Mouse (Mus musculus): ENCODE data around the gene Elmo2. TPM values are rescaled to one million over a fixed set of nuclear protein-coding genes. Genes with fewer than 3 reads are reported as not detected.

Elmo2 gene
- total and polyA plus RNA-seq, 3 experiments, result 17.4 to 27.6 TPM; not detected in 1

GRCm38 (mm10) chr2:165318941-165319340, 7.3 kb downstream of the Elmo2 start:
- Histone ChIP-seq H3K4me1 (ENCODE audit: control insufficient read depth in 1 of 2, insufficient read depth in 2 of 2, low read length in 2 of 2) (peaks cover 39 to 64% of the 10 kb centered on the region in 2 experiments), H3K27ac (ENCODE audit: control insufficient read depth, low read depth, low read length) (no peak overlapping the region), H3K9me3 (replicated peaks; ENCODE audit: insufficient read depth, low read length) (no peaks in the 10 kb centered on the region), H3K36me3 (ENCODE audit: control insufficient read depth in 1 of 2, insufficient read depth in 2 of 2, low read length in 2 of 2) (peaks cover 0 to 51% of the 10 kb centered on the region in 2 experiments; a peak in 2 of 4 replicates), H3K4me3 (ENCODE audit: control insufficient read depth in 1 of 2, insufficient read depth in 1 of 2, low read depth in 2 of 2, low read length in 2 of 2) (no peak overlapping the region), H3K79me2 (ENCODE audit: control insufficient read depth, insufficient read depth, low read length, poor library complexity) (peaks cover 7% of the 10 kb centered on the region), H3K9ac (ENCODE audit: control insufficient read depth, low read depth, low read length, poor library complexity, severe bottlenecking) (no peak overlapping the region), H3K27me3 (ENCODE audit: control insufficient read depth in 1 of 2, insufficient read depth in 2 of 2, low read length in 2 of 2) (no peaks in the 10 kb centered on the region)
- no peak for DNase-seq (ENCODE audit: low read depth, low spot score)
- no peak for TF ChIP-seq UBTF (IDR thresholded peaks at IDR 0.05; ENCODE audit: borderline replicate concordance, insufficient read depth, low read depth, low read length)
- no peak for TF ChIP-seq ZKSCAN1 (IDR thresholded peaks at IDR 0.05; ENCODE audit: low read depth, low read length)
- no peak for TF ChIP-seq RAD21 (IDR thresholded peaks at IDR 0.05; ENCODE audit: low read depth, low read length)
- TF ChIP-seq NRF1 (IDR thresholded peaks at IDR 0.05; ENCODE audit: insufficient read depth, low read depth, low read length, poor library complexity, severe bottlenecking), result no peak
- no peak for TF ChIP-seq POLR2A (IDR thresholded peaks at IDR 0.05; ENCODE audit: control insufficient read depth in 1 of 2, insufficient read depth in 1 of 2, low read depth in 1 of 2, low read length in 2 of 2, poor library complexity in 1 of 2)
- TF ChIP-seq GATA1 (IDR thresholded peaks at IDR 0.05; ENCODE audit: low read depth, low read length), result no peak
- TF ChIP-seq CHD2 (IDR thresholded peaks at IDR 0.05; ENCODE audit: low read length), result no peak
- no peak for TF ChIP-seq KAT2A (conservative IDR thresholded peaks at IDR 0.05; ENCODE audit: low read depth, low read length)
- no peak for TF ChIP-seq USF2 (IDR thresholded peaks at IDR 0.05; ENCODE audit: borderline replicate concordance in 1 of 2, insufficient read depth in 1 of 2, low read depth in 1 of 2, low read length in 2 of 2)
- TF ChIP-seq ETS1 (IDR thresholded peaks at IDR 0.05; ENCODE audit: low read depth, low read length), result no peak
- TF ChIP-seq MYB (IDR thresholded peaks at IDR 0.05; ENCODE audit: low read depth, low read length), result no peak
- TF ChIP-seq MAX (IDR thresholded peaks at IDR 0.05; ENCODE audit: low read length), result no peak
- no peak for TF ChIP-seq MXI1 (IDR thresholded peaks at IDR 0.05; ENCODE audit: low read depth, low read length)
- no peak for TF ChIP-seq BHLHE40 (IDR thresholded peaks at IDR 0.05; ENCODE audit: borderline replicate concordance, low read depth, low read length)
- no peak for TF ChIP-seq ELF1 (IDR thresholded peaks at IDR 0.05; ENCODE audit: low read depth, low read length)
- TF ChIP-seq USF1 (IDR thresholded peaks at IDR 0.05; ENCODE audit: low read depth, low read length), result no peak
- no peak for TF ChIP-seq E2F4 (IDR thresholded peaks at IDR 0.05; ENCODE audit: borderline replicate concordance, low read depth, low read length)
- TF ChIP-seq RCOR1 (IDR thresholded peaks at IDR 0.05; ENCODE audit: low read depth, low read length), result no peak

- no peak overlapping the region for H3K4me3 ChIP-seq (ENCODE audit: control insufficient read depth in 1 of 2, insufficient read depth in 1 of 2, low read depth in 2 of 2, low read length in 2 of 2)
- H3K9me3 ChIP-seq (replicated peaks; ENCODE audit: insufficient read depth, low read length), result no peaks in the 10 kb centered on the region
- 0 out of 2 replicates have a peak overlapping the region, but pooled peaks have one; percentile 1 for H3K9ac ChIP-seq (ENCODE audit: control insufficient read depth, low read depth, low read length, poor library complexity, severe bottlenecking)
- TF ChIP-seq ZC3H11A (IDR thresholded peaks at IDR 0.05; ENCODE audit: low read depth, low read length) (no peak), SIN3A (IDR thresholded peaks at IDR 0.05; ENCODE audit: low read length) (peak; percentile 64), EP300 (IDR thresholded peaks at IDR 0.05; ENCODE audit: low read depth in 1 of 2, low read length in 2 of 2) (peak in 1 of 2 experiments; percentile 42; a peak in 2 of 4 replicates), GATA1 (IDR thresholded peaks at IDR 0.05; ENCODE audit: low read depth, low read length) (peak; percentile 62), JUND (IDR thresholded peaks at IDR 0.05; ENCODE audit: low read depth, low read length) (no peak), TCF12 (IDR thresholded peaks at IDR 0.05; ENCODE audit: low read depth, low read length) (0 out of 2 replicates have a peak, but pooled peaks have one; percentile 17), MXI1 (IDR thresholded peaks at IDR 0.05; ENCODE audit: low read depth, low read length) (peak; percentile 68; the same call in 1 of the 2 replicates), ETS1 (IDR thresholded peaks at IDR 0.05; ENCODE audit: low read depth, low read length) (peak; percentile 82)
- peaks cover 2 to 48% of the 10 kb centered on the region in 2 experiments; a peak in 2 of 4 replicates for H3K36me3 ChIP-seq (ENCODE audit: control insufficient read depth in 1 of 2, insufficient read depth in 2 of 2, low read length in 2 of 2)
- peaks cover 39 to 56% of the 10 kb centered on the region in 2 experiments for H3K4me1 ChIP-seq (ENCODE audit: control insufficient read depth in 1 of 2, insufficient read depth in 2 of 2, low read length in 2 of 2)
- H3K79me2 ChIP-seq (ENCODE audit: control insufficient read depth, insufficient read depth, low read length, poor library complexity), result peaks cover 4% of the 10 kb centered on the region
- peak; percentile 44 for DNase-seq (ENCODE audit: low read depth, low spot score)
- peak overlapping the region; percentile 15; the same call in 1 of the 2 replicates for H3K27ac ChIP-seq (ENCODE audit: control insufficient read depth, low read depth, low read length)
- H3K27me3 ChIP-seq (ENCODE audit: control insufficient read depth in 1 of 2, insufficient read depth in 2 of 2, low read length in 2 of 2), result no peaks in the 10 kb centered on the region
Observed at GRCm38 (mm10) chr2:165317621-165318263, 8.5 kb downstream of the Elmo2 start.

Measured in MEL (cell line).